Mouse (Mus musculus): ENCODE results near the gene Zcchc14.
A peak's percentile ranks its signal among the peaks of the same experiment; 100 is the strongest.

Zcchc14 gene

DNA sequence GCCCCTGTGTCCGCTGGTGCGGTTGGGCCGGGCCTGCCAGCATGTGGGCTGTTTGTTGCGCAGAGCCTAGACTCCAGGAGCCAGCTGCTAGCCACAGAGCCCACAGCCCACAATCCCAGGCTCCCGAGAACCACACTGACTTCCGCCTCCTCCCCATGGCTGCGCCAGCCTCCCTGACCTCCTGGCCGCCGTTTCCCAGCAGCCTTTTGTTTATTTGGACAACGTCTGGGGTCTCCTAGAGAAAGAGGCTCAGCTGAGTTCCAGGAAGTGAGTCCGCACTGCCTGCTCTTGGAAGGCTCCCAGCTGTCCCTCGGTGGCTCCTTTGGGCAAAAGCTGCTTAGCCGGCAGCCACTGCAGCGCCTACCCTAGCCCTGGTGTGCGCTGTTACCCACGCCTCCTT lies 12.6 kb upstream of the Zcchc14 start:
- peak; percentile 60 to 63 for DNase-seq (ENCODE audit: low spot score in 2 of 2)

- DNase-seq (ENCODE audit: low spot score in 2 of 2) = no peak
Observed at GRCm38 (mm10) chr8:121663101-121663500, 10.4 kb upstream of the Zcchc14 start.

DNA sequence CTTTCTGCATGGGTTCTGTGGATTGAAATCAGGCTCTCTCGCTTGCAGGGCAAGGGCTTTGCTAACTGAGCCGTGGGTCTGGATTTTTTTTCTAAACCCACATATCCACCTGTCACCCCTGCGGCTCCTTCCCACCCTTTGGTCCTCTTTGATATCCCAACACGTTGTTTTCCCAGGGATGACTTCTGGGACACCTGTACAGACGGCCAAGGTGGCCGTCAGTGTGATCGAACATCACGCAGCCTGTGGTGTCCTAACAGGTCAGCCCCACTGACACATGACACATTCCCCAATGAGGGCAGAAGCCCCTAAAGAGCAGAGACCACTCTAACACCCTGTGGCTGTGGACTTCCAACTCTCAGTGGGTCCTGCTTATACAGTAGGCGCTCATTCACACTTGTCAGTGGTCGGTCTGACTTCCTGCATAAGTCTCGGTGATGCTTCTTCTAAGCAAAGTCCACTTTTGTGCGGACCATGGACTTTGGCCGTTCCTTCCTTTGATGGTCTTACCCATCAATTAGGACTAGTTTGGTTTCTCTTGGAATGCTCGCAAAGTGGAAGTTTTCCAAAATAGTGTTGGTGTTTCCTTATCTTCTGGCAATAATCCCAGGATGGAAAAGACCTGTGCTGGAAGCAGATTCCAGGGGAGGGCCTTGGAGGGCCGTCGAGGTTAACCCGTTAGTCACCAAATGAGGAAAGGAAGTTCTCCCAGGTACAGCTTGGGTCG lies 9.1 kb upstream of the Zcchc14 start:
- no peak for DNase-seq (ENCODE audit: low spot score in 2 of 2)

GRCm38 (mm10) chr8:121660602-121661001 lies 7.9 kb upstream of the Zcchc14 start:
- DNase-seq (ENCODE audit: low spot score in 2 of 2) = no peak

DNA sequence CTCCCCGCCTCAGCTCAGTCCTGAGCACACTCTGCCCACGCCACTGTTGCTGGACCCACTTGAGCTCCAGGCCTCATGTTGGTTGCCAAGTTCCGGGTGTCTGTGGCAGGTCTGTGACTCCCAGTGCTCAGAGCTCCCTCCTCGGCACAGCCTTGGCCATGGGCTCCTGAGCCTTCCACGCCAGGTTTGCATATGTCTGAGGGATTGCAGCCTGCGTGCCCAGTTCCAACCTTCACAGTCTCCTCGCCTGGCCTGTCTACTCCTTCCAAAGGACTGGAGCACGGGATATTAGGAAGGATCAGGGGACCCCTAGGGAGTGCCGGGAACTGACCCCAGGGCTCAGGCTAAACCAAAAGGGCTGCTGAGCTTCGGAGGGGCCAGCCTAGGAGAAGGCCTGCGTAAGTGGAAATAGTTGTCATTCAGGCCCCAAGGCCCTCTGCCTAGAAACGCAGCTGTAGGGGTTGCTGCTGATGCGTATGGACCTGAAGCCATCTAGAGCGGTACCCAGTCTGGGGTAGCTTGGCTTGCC lies 2.3 kb upstream of the Zcchc14 start:
- no peak for DNase-seq (ENCODE audit: low spot score in 2 of 2)

DNA sequence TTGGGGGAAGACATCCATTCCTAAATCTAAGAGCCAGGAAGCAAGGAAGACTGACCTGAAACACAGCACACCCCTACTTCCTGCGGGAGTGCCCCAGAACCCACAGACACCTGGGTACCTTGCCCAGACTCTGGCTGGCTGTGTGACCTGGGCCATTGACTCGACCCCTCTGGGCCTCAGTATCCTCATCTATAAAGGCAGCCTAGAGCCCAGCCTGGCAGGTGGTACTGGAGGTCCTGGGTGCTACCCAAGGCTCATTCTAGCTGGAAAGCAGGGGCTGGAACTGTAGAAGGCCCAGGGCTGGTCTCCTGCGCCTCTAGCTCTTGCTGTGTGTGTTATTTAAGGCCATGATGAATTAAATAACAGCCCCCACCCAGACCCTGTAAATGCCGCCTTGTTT lies 1.4 kb upstream of the Zcchc14 start:
- no peak for DNase-seq (ENCODE audit: low spot score in 2 of 2)

DNA sequence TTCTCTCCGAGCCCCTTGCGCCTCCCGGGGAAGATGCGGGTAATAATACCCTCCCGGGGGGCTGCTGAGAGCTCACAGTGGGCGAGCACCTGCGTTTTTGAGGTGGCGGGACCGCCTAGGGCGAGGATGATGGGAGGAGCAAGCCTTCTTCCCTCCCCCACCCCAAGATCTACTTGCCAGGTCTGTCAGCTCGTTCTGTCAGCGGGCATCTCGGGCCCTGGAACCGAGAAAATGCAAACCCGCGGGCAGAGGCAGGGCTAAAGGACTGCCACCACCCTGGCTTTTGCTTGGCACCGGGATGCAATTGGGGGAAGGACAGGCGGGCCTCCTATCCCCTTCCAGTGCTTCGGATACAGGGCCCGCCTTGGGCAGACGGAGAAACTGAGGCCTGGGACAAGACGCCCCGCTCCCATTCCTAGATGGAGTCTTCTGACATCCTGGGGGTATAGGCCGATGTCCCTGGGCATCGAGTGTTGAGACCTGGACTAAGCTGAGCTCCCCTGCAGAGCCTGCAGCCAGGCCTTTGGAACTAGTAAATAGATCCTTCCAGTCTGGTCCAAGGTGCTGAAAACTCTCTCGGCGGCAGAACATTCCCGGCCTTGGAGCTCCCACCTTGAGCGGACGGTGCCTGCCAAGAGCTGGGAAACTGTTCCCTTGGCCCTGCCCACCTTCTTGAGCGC lies 779 bp upstream of the Zcchc14 start:
- no peak for DNase-seq (ENCODE audit: low spot score in 2 of 2)

DNA sequence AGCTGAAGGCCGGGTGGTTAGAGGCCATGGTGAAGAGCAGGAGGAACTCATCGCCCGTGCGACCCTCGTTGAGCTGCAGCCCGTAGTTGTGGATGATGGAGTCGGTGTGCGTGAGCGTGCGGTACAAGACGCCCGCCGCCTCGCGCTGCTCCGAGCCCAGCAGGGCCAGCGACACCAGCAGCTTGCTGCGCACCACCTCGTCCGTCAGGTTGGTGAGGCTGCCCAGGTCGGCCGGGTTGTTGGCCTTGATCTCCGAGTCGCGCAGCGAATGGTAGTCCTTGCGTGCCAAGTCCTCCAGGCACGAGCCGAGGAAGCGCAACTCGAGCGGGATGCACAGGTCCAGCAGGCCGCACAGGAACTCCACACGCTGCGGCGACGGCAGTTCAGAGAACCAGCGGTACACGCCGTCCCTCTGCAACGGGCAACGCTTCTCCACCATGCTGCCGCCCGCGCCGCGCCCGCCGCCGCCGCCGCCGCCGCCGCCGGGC lies 783 bp downstream of the Zcchc14 start:
- DNase-seq (ENCODE audit: low spot score in 2 of 2) = peak; percentile 68 to 77

DNA sequence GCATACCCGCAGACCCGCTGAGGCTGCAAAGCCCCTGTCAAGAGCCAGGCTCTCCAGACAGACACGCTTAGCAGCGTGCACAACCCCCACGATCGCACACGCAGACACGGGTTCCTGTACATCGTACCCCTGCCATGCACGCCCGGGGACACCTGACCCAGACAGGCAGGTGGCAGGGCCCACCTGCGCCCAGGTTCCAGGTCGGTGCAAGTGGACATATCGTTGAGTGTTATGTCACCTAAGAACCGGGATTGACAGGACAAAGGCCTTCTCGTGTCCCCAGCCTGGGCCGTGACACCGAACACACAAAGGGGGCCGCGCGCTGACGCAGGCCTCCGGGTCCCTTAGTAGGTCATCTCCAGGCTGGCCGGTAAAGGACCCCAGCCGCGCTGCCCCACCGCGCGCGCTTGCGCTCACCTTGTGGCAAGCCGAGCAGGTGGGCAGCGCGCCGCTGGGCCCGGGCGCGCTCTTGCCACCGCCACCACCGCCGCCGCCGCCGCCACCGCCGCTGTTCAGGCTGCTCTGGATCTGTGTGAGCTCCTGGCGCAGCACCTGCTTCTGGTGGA lies 1.3 kb downstream of the Zcchc14 start:
- peak in 1 of 2 experiments; percentile 61 for DNase-seq (ENCODE audit: low spot score in 2 of 2)

DNA sequence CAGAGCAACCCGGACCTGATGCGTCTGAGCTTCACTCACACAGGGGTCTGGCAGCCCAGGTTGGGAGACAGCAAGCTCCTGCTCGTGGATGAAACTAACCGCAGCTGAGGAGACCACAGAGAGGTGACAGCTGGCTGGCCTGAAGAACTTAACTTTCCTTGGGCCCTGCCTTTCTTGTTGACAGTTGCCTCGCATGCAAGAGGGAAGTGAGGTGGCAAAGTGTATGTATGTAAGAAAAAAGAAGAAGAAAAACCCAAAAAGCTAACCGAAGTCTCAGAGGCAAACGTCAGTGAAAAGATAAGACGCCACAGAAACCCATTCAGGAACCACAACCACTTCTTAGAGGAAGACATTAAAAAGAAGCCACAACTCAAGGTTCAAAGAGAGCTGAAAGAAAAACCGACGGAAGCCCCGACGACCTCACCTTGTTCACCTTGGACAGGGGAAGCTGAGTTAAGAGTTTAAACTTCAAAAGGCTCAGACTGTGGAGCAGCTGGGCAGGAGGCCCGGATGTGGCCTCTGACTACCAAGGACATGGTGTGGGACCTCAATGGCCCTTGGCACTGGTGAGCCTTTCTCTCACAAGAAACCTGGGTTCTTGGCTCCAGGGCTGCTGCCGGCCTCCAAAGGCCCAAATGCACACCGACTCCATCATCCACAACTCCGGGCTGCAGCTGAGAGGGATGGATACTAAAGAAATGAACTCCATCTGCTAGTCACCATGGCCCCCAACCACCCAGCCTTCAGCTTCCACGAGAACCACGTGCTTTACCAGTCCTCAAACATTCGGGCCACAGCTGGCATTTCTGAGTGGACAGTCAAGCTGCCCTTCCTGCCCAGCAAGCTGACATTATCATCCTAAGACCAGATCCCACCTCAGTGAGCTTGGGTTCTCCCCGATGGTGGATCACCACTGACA lies 2.1 kb downstream of the Zcchc14 start:
- no peak for DNase-seq (ENCODE audit: low spot score in 2 of 2)

GRCm38 (mm10) chr8:121649904-121650303 lies 2.8 kb downstream of the Zcchc14 start:
- DNase-seq (ENCODE audit: low spot score in 2 of 2) = no peak

DNA sequence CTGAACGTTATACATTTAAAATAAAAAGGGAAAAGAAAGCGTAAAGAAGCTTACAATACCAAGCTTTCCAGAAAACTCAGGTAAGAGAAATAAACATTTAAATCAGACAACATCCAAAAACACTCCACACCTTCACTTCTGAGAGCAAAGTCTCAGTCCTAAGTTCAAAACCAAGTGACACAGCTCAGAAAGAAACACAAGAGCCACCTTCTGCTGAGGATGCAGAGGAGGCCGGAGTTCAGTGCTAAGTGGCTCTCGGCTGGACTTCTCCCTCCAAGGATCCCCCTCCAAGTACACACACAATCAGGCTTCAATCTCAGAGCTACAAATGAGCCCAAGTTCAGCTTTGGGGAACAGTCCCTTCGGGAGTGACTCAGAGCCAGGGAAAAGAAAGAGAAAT lies 3.3 kb downstream of the Zcchc14 start:
- no peak for DNase-seq (ENCODE audit: low spot score in 2 of 2)

- no peak for DNase-seq (ENCODE audit: low spot score in 2 of 2)
Observed at GRCm38 (mm10) chr8:121648451-121648850, 4.2 kb downstream of the Zcchc14 start.

GRCm38 (mm10) chr8:121647511-121648215 lies 5.0 kb downstream of the Zcchc14 start:
- no peak for DNase-seq (ENCODE audit: low spot score in 2 of 2)

- DNase-seq (ENCODE audit: low spot score in 2 of 2) = no peak
Observed at GRCm38 (mm10) chr8:121643384-121643783, 9.3 kb downstream of the Zcchc14 start.

DNA sequence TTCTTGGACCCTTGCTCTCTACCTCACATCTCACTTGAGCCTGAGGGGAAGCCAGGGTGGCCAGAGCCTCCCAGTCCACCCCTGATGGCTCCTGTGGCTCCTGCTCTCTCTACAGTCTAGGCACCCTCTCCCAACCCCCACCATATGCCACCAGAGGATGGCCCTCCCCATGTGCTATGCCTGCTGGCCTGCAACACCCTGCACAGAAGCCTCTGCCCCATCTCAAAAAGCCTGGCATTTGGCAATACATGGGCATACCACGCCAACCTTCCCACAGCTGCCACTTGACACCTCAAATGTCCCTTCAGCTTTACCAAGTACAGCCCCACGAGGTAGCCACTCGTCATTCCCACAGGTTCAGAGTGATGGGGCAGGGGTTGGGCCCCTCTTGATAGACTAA lies 9.9 kb downstream of the Zcchc14 start:
- no peak for DNase-seq (ENCODE audit: low spot score in 2 of 2)

DNA sequence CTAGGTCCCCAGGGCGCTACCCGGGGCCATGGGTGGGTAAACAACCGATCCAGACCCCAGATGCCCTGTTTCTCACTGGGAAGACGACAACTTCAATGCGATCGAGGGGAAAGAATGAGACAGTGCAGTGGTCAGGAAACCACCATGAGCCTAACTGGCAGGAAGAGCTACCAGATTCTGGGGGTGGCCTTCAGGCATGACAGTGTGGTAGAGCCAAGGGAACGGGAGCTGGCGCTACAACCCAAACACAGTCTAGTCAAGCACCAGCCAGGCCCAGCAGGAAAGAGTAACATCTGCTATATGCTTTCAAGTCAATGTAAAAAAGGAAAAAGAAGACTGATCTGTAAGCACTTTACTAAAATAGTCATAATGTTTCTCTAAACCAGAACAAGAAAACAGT lies 16.5 kb downstream of the Zcchc14 start:
- DNase-seq (ENCODE audit: low spot score in 2 of 2) = no peak

DNA sequence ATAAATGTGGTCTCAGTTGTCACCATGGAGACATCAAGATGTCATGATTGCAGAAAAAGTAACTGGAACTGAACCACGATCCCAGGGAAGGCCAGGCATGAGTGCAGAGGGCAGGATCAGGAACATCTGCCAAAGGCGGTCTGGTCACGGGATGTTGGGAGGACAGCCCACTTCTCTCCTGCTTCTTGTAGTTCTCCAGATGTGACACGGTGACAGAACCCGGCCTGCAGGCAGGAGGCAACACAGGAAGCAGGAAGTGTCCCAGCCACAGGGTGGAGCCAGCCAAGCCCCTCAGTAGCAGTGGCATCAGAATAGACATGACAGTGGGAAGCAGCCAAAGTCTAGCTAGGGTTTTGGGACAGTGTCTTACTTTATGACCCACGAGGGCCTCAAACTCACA lies 17.2 kb downstream of the Zcchc14 start:
- DNase-seq (ENCODE audit: low spot score in 2 of 2) = no peak

GRCm38 (mm10) chr8:121632401-121632800 lies 20.3 kb downstream of the Zcchc14 start:
- DNase-seq (ENCODE audit: low spot score in 2 of 2) = no peak

DNA sequence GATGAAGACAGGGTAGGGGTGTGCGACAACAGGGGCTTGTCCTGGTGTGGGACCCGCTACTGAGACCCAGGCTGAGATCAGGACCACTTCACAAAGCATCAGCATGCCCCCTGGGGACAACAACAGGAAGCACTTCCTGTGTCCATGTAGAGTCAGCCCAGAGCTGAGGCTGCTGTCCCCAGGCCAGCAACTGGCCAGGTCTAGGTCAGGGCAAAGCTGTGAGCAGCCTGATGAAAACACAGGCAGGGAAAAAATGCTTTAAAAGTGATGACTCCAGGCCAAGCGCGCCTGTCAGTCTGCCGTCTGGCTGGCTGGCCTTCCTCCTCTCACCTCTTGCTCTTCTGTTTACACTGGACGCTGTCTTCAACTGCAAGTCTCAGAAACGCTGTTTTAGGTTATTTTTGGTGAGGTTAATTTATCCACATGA lies 21.0 kb downstream of the Zcchc14 start:
- no peak for DNase-seq (ENCODE audit: low spot score in 2 of 2)

DNA sequence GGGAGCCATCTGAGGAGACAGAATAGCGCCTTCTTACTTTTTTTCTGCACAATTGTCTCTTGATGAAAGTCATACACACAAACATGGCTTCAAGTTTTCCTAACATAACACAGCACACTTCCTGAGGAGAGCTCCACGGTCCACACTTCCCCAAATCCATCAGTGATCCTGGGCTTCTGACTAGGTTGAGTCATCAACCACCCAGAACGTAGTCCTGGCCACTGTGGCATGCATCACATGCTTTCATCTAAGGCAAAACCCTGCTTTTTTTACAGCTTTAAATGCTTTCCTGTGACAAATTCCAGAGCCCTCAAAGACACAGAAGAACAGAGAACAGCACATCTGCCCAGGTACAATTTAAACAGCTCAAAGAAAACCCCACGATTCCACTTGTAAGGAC lies 24.0 kb downstream of the Zcchc14 start:
- DNase-seq (ENCODE audit: low spot score in 2 of 2) = no peak
